Mouse (Mus musculus) cerebellum, postnatal 14 days (tissue): Measurements from ENCODE around the gene I830077J02Rik.

Source experiments
- DNase-seq, 2 experiments: peaks; one replicate each; pipeline ENCODE4 v3.0.0; 2021; ENCODE audit warnings: mixed read lengths in 2 of 2

I830077J02Rik gene

GRCm38 (mm10) chr3:105892572-105893495, 39.6 kb downstream of the I830077J02Rik start:
- DNase-seq = no peak

- DNase-seq = peak in 1 of 2 experiments; percentile 20
Observed at GRCm38 (mm10) chr3:105891760-105892571, 40.5 kb downstream of the I830077J02Rik start.

- DNase-seq = no peak
Observed at GRCm38 (mm10) chr3:105891141-105891540, 41.3 kb downstream of the I830077J02Rik start.

GRCm38 (mm10) chr3:105890220-105890619, 42.2 kb downstream of the I830077J02Rik start:
- DNase-seq = peak in 1 of 2 experiments; percentile 42

GRCm38 (mm10) chr3:105888961-105889360, 43.5 kb downstream of the I830077J02Rik start:
- no peak for DNase-seq

GRCm38 (mm10) chr3:105883111-105883510, 49.4 kb downstream of the I830077J02Rik start:
- no peak for DNase-seq

- no peak for DNase-seq
Observed at GRCm38 (mm10) chr3:105882105-105882504, 50.4 kb downstream of the I830077J02Rik start.

GRCm38 (mm10) chr3:105880419-105880818, 52.0 kb downstream of the I830077J02Rik start:
- DNase-seq = no peak

GRCm38 (mm10) chr3:105878751-105879150, 53.7 kb downstream of the I830077J02Rik start:
- no peak for DNase-seq

- DNase-seq = no peak
Observed at GRCm38 (mm10) chr3:105877919-105878318, 54.5 kb downstream of the I830077J02Rik start.

- DNase-seq = no peak
Observed at GRCm38 (mm10) chr3:105877252-105877803, 55.1 kb downstream of the I830077J02Rik start.

- peak; percentile 43 to 59 for DNase-seq
Observed at GRCm38 (mm10) chr3:105876022-105876421, 56.4 kb downstream of the I830077J02Rik start.
